Mouse (Mus musculus) testis, adult 2 months (tissue): ENCODE measurements at regions not wholly inside any gene's neighbourhood (a gene's known extent, or its start where the extent isn't known, plus 50 kb on each side); places are given as distances from the start of the nearest gene placed in this dataset.

Experiments used
- H3K27ac ChIP-seq: fragments of 200-500 bp; 2 replicates; pipeline ENCODE4 v1.5.1; 2012; ENCODE audit warnings: low read depth, low read length; ENCODE audit not compliant: control insufficient read depth, insufficient read depth
- H3K27me3 ChIP-seq: fragments of 200-500 bp; 2 replicates; pipeline ENCODE4 v1.6.1; 2012; ENCODE audit warnings: mild to moderate bottlenecking, low read length, moderate library complexity; ENCODE audit not compliant: control insufficient read depth, insufficient read depth
- H3K36me3 ChIP-seq: fragments of 200-500 bp; 2 replicates; pipeline ENCODE4 v1.6.1; 2012; ENCODE audit warnings: mild to moderate bottlenecking, low read length; ENCODE audit not compliant: control insufficient read depth, insufficient read depth
- H3K4me1 ChIP-seq: fragments of 200-500 bp; 2 replicates; pipeline ENCODE4 v1.6.1; 2012; ENCODE audit warnings: low read length; ENCODE audit not compliant: control insufficient read depth, insufficient read depth
- H3K4me3 ChIP-seq: fragments of 200-500 bp; 2 replicates; pipeline ENCODE4 v1.5.1; 2012; ENCODE audit warnings: low read depth, mild to moderate bottlenecking, low read length, moderate library complexity, mixed read lengths; ENCODE audit not compliant: control insufficient read depth
- CTCF ChIP-seq: fragments of 200-500 bp; IDR thresholded peaks from 2 replicates; pipeline ENCODE4 v1.5.1; 2012; ENCODE audit warnings: low read depth, mild to moderate bottlenecking, inconsistent platforms, low read length, moderate library complexity; ENCODE audit not compliant: control insufficient read depth, insufficient read depth, insufficient replicate concordance
- POLR2A ChIP-seq: fragments of 200-500 bp; IDR thresholded peaks from 2 replicates; pipeline ENCODE4 v1.6.1; 2012; ENCODE audit warnings: low read depth, mild to moderate bottlenecking, inconsistent platforms, low read length, moderate library complexity; ENCODE audit not compliant: control insufficient read depth

- Histone ChIP-seq H3K27me3 (no peaks in the 10 kb centered on the region), H3K4me1 (no peaks in the 10 kb centered on the region), H3K27ac (no peak overlapping the region), H3K4me3 (no peak overlapping the region), H3K36me3 (no peaks in the 10 kb centered on the region)
- TF ChIP-seq CTCF: no peak
- TF ChIP-seq POLR2A: no peak
Observed at GRCm38 (mm10) chr9:50395543-50395942, 50.8 kb upstream of the Rpl10-ps3 start.

- Histone ChIP-seq H3K4me1 (no peaks in the 10 kb centered on the region), H3K36me3 (no peaks in the 10 kb centered on the region), H3K27me3 (no peaks in the 10 kb centered on the region), H3K27ac (no peak overlapping the region), H3K4me3 (no peak overlapping the region)
- TF ChIP-seq POLR2A: no peak
Observed at GRCm38 (mm10) chr9:50396051-50396450, 51.3 kb upstream of the Rpl10-ps3 start.

- no peaks in the 10 kb centered on the region for H3K36me3 ChIP-seq
- H3K27me3 ChIP-seq: peaks cover 2% of the 10 kb centered on the region; the same call in 1 of the 2 replicates
- peaks cover 4% of the 10 kb centered on the region; the same call in 1 of the 2 replicates for H3K4me1 ChIP-seq
- no peak overlapping the region for H3K27ac ChIP-seq
- no peak overlapping the region for H3K4me3 ChIP-seq
- TF ChIP-seq CTCF: no peak
- TF ChIP-seq POLR2A: no peak
Observed at GRCm38 (mm10) chr9:50408396-50408795, 63.6 kb upstream of the Rpl10-ps3 start.

- TF ChIP-seq CTCF: no peak
- TF ChIP-seq POLR2A: no peak
- Histone ChIP-seq H3K27ac (no peak overlapping the region), H3K27me3 (peaks cover 2% of the 10 kb centered on the region; the same call in 1 of the 2 replicates), H3K4me3 (no peak overlapping the region), H3K4me1 (peaks cover 4% of the 10 kb centered on the region; the same call in 1 of the 2 replicates), H3K36me3 (no peaks in the 10 kb centered on the region)
Observed at GRCm38 (mm10) chr9:50408845-50409244, 64.1 kb upstream of the Rpl10-ps3 start.

GRCm38 (mm10) chr9:50412986-50413385, 68.2 kb upstream of the Rpl10-ps3 start:
- peaks cover 2% of the 10 kb centered on the region; the same call in 1 of the 2 replicates for H3K27me3 ChIP-seq
- TF ChIP-seq POLR2A: no peak
- no peak for TF ChIP-seq CTCF
- peaks cover 4% of the 10 kb centered on the region; the same call in 1 of the 2 replicates for H3K4me1 ChIP-seq

GRCm38 (mm10) chr9:50413514-50414335, 69.0 kb upstream of the Rpl10-ps3 start:
- H3K4me3 ChIP-seq: no peak overlapping the region
- H3K36me3 ChIP-seq: no peaks in the 10 kb centered on the region
- H3K27me3 ChIP-seq: peaks cover 2% of the 10 kb centered on the region; the same call in 1 of the 2 replicates
- H3K4me1 ChIP-seq: peaks cover 4% of the 10 kb centered on the region; the same call in 1 of the 2 replicates
- no peak overlapping the region for H3K27ac ChIP-seq
- TF ChIP-seq CTCF (no peak), POLR2A (no peak)

More at GRCm38 (mm10) chr9:50412986-50413385, 68.2 kb upstream of the Rpl10-ps3 start:
- Histone ChIP-seq H3K27ac (no peak overlapping the region), H3K4me3 (no peak overlapping the region; the same call in 1 of the 2 replicates), H3K36me3 (no peaks in the 10 kb centered on the region)

- H3K27ac ChIP-seq: no peak overlapping the region
- no peak overlapping the region for H3K4me3 ChIP-seq
- TF ChIP-seq POLR2A (no peak), CTCF (no peak)
- H3K27me3 ChIP-seq: peaks cover 2% of the 10 kb centered on the region; the same call in 1 of the 2 replicates
- no peaks in the 10 kb centered on the region for H3K36me3 ChIP-seq
- H3K4me1 ChIP-seq: peaks cover 4% of the 10 kb centered on the region; the same call in 1 of the 2 replicates
Observed at GRCm38 (mm10) chr9:50414796-50415340, 70.1 kb upstream of the Rpl10-ps3 start.
